Comparison of ENCODE assay signal across 10 mouse cellular contexts in the genomic region with DNA sequence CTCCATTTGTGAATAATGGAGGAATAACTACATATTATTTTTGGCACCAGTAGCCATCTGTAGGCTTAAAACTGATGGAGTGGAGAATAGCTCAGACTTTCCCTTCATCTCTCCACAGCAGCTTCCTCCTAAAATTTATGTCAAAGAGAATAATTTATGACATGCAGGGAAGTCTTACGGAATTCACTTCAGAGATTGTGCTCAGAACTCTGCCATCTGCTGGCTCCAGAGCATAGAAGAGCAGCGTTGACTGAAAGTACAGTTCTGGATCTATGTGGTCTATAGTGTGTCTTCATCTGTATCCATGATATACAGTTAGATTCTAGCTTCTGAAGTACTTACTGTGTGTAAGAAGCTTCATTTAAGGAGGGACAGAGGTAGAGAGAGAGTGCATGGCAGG. TPM values are rescaled to one million over a fixed set of nuclear protein-coding genes. Genes with fewer than 3 reads are reported as not detected.
DNase-seq lines count a peak whose midpoint lies in the region; ATAC-seq and TF ChIP-seq lines count a peak whose summit lies in the region.
"Had no signal": no experiment of that assay in that cellular context is flagged by ENCODE, and none has a peak within 500 bp of the region (broad histone marks: within the 10 kb centered on the region; RNA-seq: fewer than 3 reads in every experiment).

No protein-coding gene starts in this region.

- intact Hi-C loops in heart, postnatal 10 days (cut with DNase I): loop anchor here (5.0 kb wide), 1 partner anchor 187 kb away; the partner anchor contains the start of gene Unc13b

- DNase-seq in kidney, postnatal 0 days (ENCODE audit: low spot score): peak; percentile 86
- DNase-seq in forelimb bud, embryonic 11.5 days (ENCODE audit: low read depth, low spot score): peak; percentile 21
- DNase-seq in telencephalon, adult 2 months (ENCODE audit: low read depth, low spot score): peak; percentile 35
- DNase-seq in heart, postnatal 10 days: no peak
- DNase-seq: cerebellum, adult 11 months; kidney, postnatal 25 days; lung, adult 2 months had no signal

- no peak overlapping the region for H3K4me2 ChIP-seq in kidney, postnatal 0 days (ENCODE audit: low read length)
- no peak overlapping the region for H3K4me2 ChIP-seq in kidney, embryonic 14.5 days (replicated peaks; ENCODE audit: low read depth, low read length)
- no peak overlapping the region for H3K4me2 ChIP-seq in midbrain, embryonic 15.5 days
- no peak overlapping the region for H3K4me2 ChIP-seq in midbrain, embryonic 13.5 days (replicated peaks)

- WGBS in kidney, postnatal 0 days: 30% methylated on average over 2 of the region's 2 CpGs
- WGBS in kidney, embryonic 14.5 days: 44% methylated on average over 2 of the region's 2 CpGs
- WGBS in midbrain, embryonic 15.5 days: 38% methylated on average over 2 of the region's 2 CpGs
- WGBS in midbrain, embryonic 13.5 days: 64% methylated on average over 2 of the region's 2 CpGs

- H3K4me3 ChIP-seq in kidney, postnatal 0 days (replicated peaks; ENCODE audit: low read depth, low read length): no peak overlapping the region
- no peak overlapping the region for H3K4me3 ChIP-seq in kidney, embryonic 14.5 days (ENCODE audit: low read length)
- no peak overlapping the region for H3K4me3 ChIP-seq in midbrain, embryonic 15.5 days
- H3K4me3 ChIP-seq in midbrain, embryonic 13.5 days (replicated peaks): no peak overlapping the region

- H3K27me3 ChIP-seq in kidney, postnatal 0 days (ENCODE audit: insufficient read depth, low read length): no peaks in the 10 kb centered on the region
- no peaks in the 10 kb centered on the region for H3K27me3 ChIP-seq in kidney, embryonic 14.5 days (ENCODE audit: control insufficient read depth, insufficient read depth, low read length)
- no peaks in the 10 kb centered on the region for H3K27me3 ChIP-seq in midbrain, embryonic 15.5 days (replicated peaks)
- H3K27me3 ChIP-seq in midbrain, embryonic 13.5 days: no peaks in the 10 kb centered on the region

- no peaks in the 10 kb centered on the region for H3K36me3 ChIP-seq in kidney, postnatal 0 days (ENCODE audit: insufficient read depth, low read length)
- H3K36me3 ChIP-seq in kidney, embryonic 14.5 days (ENCODE audit: control insufficient read depth, insufficient read depth, low read length): no peaks in the 10 kb centered on the region
- H3K36me3 ChIP-seq in midbrain, embryonic 15.5 days (replicated peaks): peaks cover 11% of the 10 kb centered on the region; the same call in 1 of the 2 replicates
- peaks cover 44% of the 10 kb centered on the region for H3K36me3 ChIP-seq in midbrain, embryonic 13.5 days

- no peaks in the 10 kb centered on the region for H3K9me3 ChIP-seq in kidney, postnatal 0 days (replicated peaks; ENCODE audit: low read length)
- no peaks in the 10 kb centered on the region for H3K9me3 ChIP-seq in kidney, embryonic 14.5 days (ENCODE audit: control insufficient read depth, low read length)
- H3K9me3 ChIP-seq in midbrain, embryonic 15.5 days: no peaks in the 10 kb centered on the region
- no peaks in the 10 kb centered on the region for H3K9me3 ChIP-seq in midbrain, embryonic 13.5 days

- ATAC-seq in kidney, postnatal 0 days (replicated peaks; ENCODE audit: low FRiP score, low read depth): no peak
- ATAC-seq in kidney, embryonic 14.5 days (ENCODE audit: low FRiP score, low TSS enrichment): no peak
- ATAC-seq in midbrain, embryonic 15.5 days (replicated peaks): 0 out of 2 replicates have a peak, but pooled peaks have one; percentile 42
- no peak for ATAC-seq in midbrain, embryonic 13.5 days

- no peaks in the 10 kb centered on the region for H3K4me1 ChIP-seq in kidney, postnatal 0 days (replicated peaks; ENCODE audit: insufficient read depth, low read length)
- no peaks in the 10 kb centered on the region for H3K4me1 ChIP-seq in kidney, embryonic 14.5 days (ENCODE audit: control insufficient read depth, insufficient read depth, low read length)
- no peaks in the 10 kb centered on the region for H3K4me1 ChIP-seq in midbrain, embryonic 15.5 days
- H3K4me1 ChIP-seq in midbrain, embryonic 13.5 days (replicated peaks): peaks cover 13% of the 10 kb centered on the region

- H3K27ac ChIP-seq in kidney, postnatal 0 days: no peak overlapping the region
- no peak overlapping the region for H3K27ac ChIP-seq in kidney, embryonic 14.5 days (ENCODE audit: low read depth, low read length)
- peak overlapping the region; percentile 21; the same call in 1 of the 2 replicates for H3K27ac ChIP-seq in midbrain, embryonic 15.5 days
- H3K27ac ChIP-seq in midbrain, embryonic 13.5 days: no peak overlapping the region

- TF ChIP-seq CTCF in kidney, postnatal 0 days (IDR thresholded peaks at IDR 0.05; ENCODE audit: low read depth): peak; percentile 70

- H3K9ac ChIP-seq in kidney, postnatal 0 days (ENCODE audit: low read depth, low read length): no peak overlapping the region
- H3K9ac ChIP-seq in kidney, embryonic 14.5 days (ENCODE audit: low read depth, low read length): no peak overlapping the region
- H3K9ac ChIP-seq in midbrain, embryonic 15.5 days: no peak overlapping the region
- no peak overlapping the region for H3K9ac ChIP-seq in midbrain, embryonic 13.5 days (replicated peaks)

RNA-seq across cellular contexts. Expression of gene Atp8b5, which starts 22.9 kb away (rescaled TPM):
- 0.37 and 0.51 TPM in 2 replicates for polyA plus RNA-seq in kidney, postnatal 0 days (2015; fragmentation: Nextera tagmentation; extraction: Ambion mirVana)
- polyA plus RNA-seq in kidney, embryonic 14.5 days (2014; fragmentation: Nextera tagmentation; extraction: Ambion mirVana): 0.31 and 0.43 TPM in 2 replicates
- 0.46 and 0.89 TPM in 2 replicates for polyA plus RNA-seq in midbrain, embryonic 15.5 days (2015; fragmentation: Nextera tagmentation; extraction: Ambion mirVana)
- polyA plus RNA-seq in midbrain, embryonic 13.5 days (2015; fragmentation: Nextera tagmentation; extraction: Ambion mirVana): 0.23 and 0.35 TPM in 2 replicates
- total RNA-seq in heart, postnatal 10 days (2021): under 1 TPM in 1 of 2 experiments, not detected in 1; 0.17 TPM

Comparison
In these comparisons a context has a peak if more than half of its experiments do, and no peak if none do; other contexts are left out.
1. DNase-seq: peak in kidney, postnatal 0 days (single experiment), forelimb bud, embryonic 11.5 days (single experiment) and telencephalon, adult 2 months (single experiment); none in heart, postnatal 10 days (0 of 2).